Mouse (Mus musculus): ENCODE results near the gene Ppp2r3a. TPM values are rescaled to one million over a fixed set of nuclear protein-coding genes. Genes with fewer than 3 reads are reported as not detected.
A peak's percentile ranks its signal among the peaks of the same experiment; 100 is the strongest.

Ppp2r3a gene
- polyA plus RNA-seq, 1 experiment from 2014 or later, result 20.2 TPM

- no peaks in the 10 kb centered on the region for H3K36me3 ChIP-seq (ENCODE audit: control insufficient read depth, insufficient read depth, low read length)
- H3K4me3 ChIP-seq (ENCODE audit: low read depth, low read length), result no peak overlapping the region
- no peak overlapping the region for H3K4me2 ChIP-seq (replicated peaks; ENCODE audit: low read depth, low read length)
- no peak overlapping the region for H3K9ac ChIP-seq (replicated peaks; ENCODE audit: low read depth, low read length)
- H3K27me3 ChIP-seq (ENCODE audit: control insufficient read depth, insufficient read depth, low read length), result no peaks in the 10 kb centered on the region
- ATAC-seq (ENCODE audit: insufficient number of reproducible peaks, insufficient read depth, low FRiP score, low read depth), result no peak
- WGBS, result 98% methylated on average over 4 of the region's 4 CpGs
- H3K27ac ChIP-seq (ENCODE audit: low read length), result no peak overlapping the region
- H3K9me3 ChIP-seq (ENCODE audit: control insufficient read depth, low read depth, low read length), result peaks cover 9% of the 10 kb centered on the region; the same call in 1 of the 2 replicates
- no peaks in the 10 kb centered on the region for H3K4me1 ChIP-seq (ENCODE audit: control insufficient read depth, insufficient read depth, low read length)
Measured at GRCm38 (mm10) chr9:101095425-101095824, 156.2 kb downstream of the Ppp2r3a start.

GRCm38 (mm10) chr9:101083728-101084127 is 167.9 kb downstream of the Ppp2r3a start:
- no peak overlapping the region for H3K4me3 ChIP-seq (ENCODE audit: low read depth, low read length)
- H3K4me1 ChIP-seq (ENCODE audit: control insufficient read depth, insufficient read depth, low read length), result peaks cover 14% of the 10 kb centered on the region
- no peak overlapping the region for H3K9ac ChIP-seq (replicated peaks; ENCODE audit: low read depth, low read length)
- no peak overlapping the region for H3K27ac ChIP-seq (ENCODE audit: low read length)
- no peak overlapping the region for H3K4me2 ChIP-seq (replicated peaks; ENCODE audit: low read depth, low read length)
- peaks cover 2% of the 10 kb centered on the region for H3K36me3 ChIP-seq (ENCODE audit: control insufficient read depth, insufficient read depth, low read length)
- ATAC-seq (ENCODE audit: insufficient number of reproducible peaks, insufficient read depth, low FRiP score, low read depth), result no peak
- H3K9me3 ChIP-seq (ENCODE audit: control insufficient read depth, low read depth, low read length), result no peaks in the 10 kb centered on the region
- WGBS, result 93% methylated on average over 3 of the region's 3 CpGs
- H3K27me3 ChIP-seq (ENCODE audit: control insufficient read depth, insufficient read depth, low read length), result no peaks in the 10 kb centered on the region

DNA sequence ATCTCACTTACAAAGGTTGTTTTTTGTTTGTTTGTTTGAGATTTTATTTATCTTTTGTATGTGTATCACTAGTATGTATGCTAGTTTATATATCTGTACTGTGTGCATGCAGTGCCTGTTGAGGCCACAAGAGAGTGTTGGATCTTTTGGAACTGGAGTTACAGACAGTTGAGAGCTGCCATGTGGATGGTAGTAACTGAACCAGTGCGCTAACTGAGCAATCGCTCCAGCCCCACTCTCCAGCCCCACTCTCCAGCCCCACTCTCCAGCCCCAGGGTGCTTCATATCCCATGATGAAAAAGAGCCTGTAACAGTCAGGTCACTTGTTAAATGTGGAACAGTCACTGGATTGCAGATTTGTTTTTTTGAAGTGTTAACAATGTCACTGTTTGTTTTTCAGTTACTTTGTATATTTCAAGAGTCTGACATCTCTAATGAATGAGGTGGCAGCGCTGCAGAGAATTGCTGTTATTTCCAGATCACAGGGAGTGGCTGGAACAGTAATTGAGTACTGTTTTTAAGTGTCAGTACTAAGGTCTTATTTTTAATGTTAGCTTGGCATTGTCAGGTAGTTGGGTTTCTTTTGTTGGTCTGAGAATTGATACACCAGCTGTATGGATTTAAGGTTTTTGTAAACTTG is 171.4 kb downstream of the Ppp2r3a start:
- H3K9ac ChIP-seq (replicated peaks; ENCODE audit: low read depth, low read length), result no peak overlapping the region
- WGBS, result 39% methylated on average over 3 of the region's 3 CpGs

DNA sequence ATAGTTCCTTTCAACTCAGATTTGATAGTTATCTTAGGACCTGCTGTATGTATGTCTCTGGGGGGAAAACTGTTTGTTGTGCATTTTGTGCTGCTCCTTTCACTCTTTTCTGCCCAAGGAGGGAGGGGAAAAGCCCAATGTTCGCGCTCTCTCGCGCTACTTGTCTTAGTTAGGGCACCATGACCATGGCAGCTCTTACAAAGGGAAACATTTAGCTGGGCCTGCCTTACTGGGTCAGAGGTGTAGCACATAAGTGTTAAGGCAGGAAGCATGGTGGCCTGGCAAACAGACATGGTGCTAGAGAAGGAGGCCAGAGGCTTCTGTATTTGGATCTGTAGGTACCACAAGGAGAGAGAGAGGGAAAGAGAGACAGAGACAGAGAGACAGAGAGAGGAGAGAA is 173.0 kb downstream of the Ppp2r3a start:
- 77% methylated on average over 4 of the region's 4 CpGs for WGBS
- H3K27ac ChIP-seq (ENCODE audit: low read length), result no peak overlapping the region

More for the DNA sequence above, 171.4 kb downstream of the Ppp2r3a start:
- Histone ChIP-seq H3K9me3 (ENCODE audit: control insufficient read depth, low read depth, low read length) (no peaks in the 10 kb centered on the region), H3K4me1 (ENCODE audit: control insufficient read depth, insufficient read depth, low read length) (peaks cover 24% of the 10 kb centered on the region), H3K27ac (ENCODE audit: low read length) (no peak overlapping the region), H3K4me2 (replicated peaks; ENCODE audit: low read depth, low read length) (peak overlapping the region; percentile 31; the same call in 1 of the 2 replicates), H3K27me3 (ENCODE audit: control insufficient read depth, insufficient read depth, low read length) (no peaks in the 10 kb centered on the region), H3K4me3 (ENCODE audit: low read depth, low read length) (no peak overlapping the region), H3K36me3 (ENCODE audit: control insufficient read depth, insufficient read depth, low read length) (peaks cover 2% of the 10 kb centered on the region)
- ATAC-seq (ENCODE audit: insufficient number of reproducible peaks, insufficient read depth, low FRiP score, low read depth), result no peak

DNA sequence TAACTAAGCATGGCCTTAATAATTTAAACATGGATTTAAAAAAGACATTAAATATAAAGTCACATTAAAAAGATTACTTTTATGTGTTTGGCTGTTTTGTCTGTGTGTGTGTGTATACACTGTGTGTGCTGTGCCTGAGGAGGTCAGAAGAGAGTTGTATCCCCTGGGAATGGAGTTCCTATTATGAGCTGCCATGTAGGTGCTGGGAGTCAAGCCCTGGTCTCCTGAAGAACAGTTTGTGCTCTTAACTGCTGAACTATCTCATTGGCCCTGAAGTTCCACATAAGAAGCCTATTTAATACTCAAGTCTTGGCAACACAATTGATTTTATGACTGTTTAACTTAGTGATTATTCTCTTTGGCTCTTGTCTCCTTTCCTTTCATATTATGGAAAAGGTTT is 174.1 kb downstream of the Ppp2r3a start:
- no peak overlapping the region for H3K27ac ChIP-seq (ENCODE audit: low read length)
- no peak for ATAC-seq (ENCODE audit: insufficient number of reproducible peaks, insufficient read depth, low FRiP score, low read depth)
- no peaks in the 10 kb centered on the region; the same call in 1 of the 2 replicates for H3K36me3 ChIP-seq (ENCODE audit: control insufficient read depth, insufficient read depth, low read length)
- peak overlapping the region; percentile 75 for H3K4me3 ChIP-seq (ENCODE audit: low read depth, low read length)
- no peak overlapping the region for H3K9ac ChIP-seq (replicated peaks; ENCODE audit: low read depth, low read length)
- H3K9me3 ChIP-seq (ENCODE audit: control insufficient read depth, low read depth, low read length), result no peaks in the 10 kb centered on the region
- H3K27me3 ChIP-seq (ENCODE audit: control insufficient read depth, insufficient read depth, low read length), result no peaks in the 10 kb centered on the region
- peaks cover 24% of the 10 kb centered on the region for H3K4me1 ChIP-seq (ENCODE audit: control insufficient read depth, insufficient read depth, low read length)
- H3K4me2 ChIP-seq (replicated peaks; ENCODE audit: low read depth, low read length), result peak overlapping the region; percentile 88

More for the DNA sequence above, 173.0 kb downstream of the Ppp2r3a start:
- Histone ChIP-seq H3K4me3 (ENCODE audit: low read depth, low read length) (peak overlapping the region; percentile 18), H3K4me2 (replicated peaks; ENCODE audit: low read depth, low read length) (peak overlapping the region; percentile 31), H3K4me1 (ENCODE audit: control insufficient read depth, insufficient read depth, low read length) (peaks cover 24% of the 10 kb centered on the region), H3K9ac (replicated peaks; ENCODE audit: low read depth, low read length) (no peak overlapping the region), H3K9me3 (ENCODE audit: control insufficient read depth, low read depth, low read length) (no peaks in the 10 kb centered on the region), H3K36me3 (ENCODE audit: control insufficient read depth, insufficient read depth, low read length) (peaks cover 1% of the 10 kb centered on the region), H3K27me3 (ENCODE audit: control insufficient read depth, insufficient read depth, low read length) (no peaks in the 10 kb centered on the region)
- no peak for ATAC-seq (ENCODE audit: insufficient number of reproducible peaks, insufficient read depth, low FRiP score, low read depth)

- Histone ChIP-seq H3K27me3 (ENCODE audit: control insufficient read depth, insufficient read depth, low read length) (no peaks in the 10 kb centered on the region), H3K4me3 (ENCODE audit: low read depth, low read length) (peak overlapping the region; percentile 75), H3K4me1 (ENCODE audit: control insufficient read depth, insufficient read depth, low read length) (peaks cover 24% of the 10 kb centered on the region), H3K36me3 (ENCODE audit: control insufficient read depth, insufficient read depth, low read length) (no peaks in the 10 kb centered on the region; the same call in 1 of the 2 replicates), H3K9me3 (ENCODE audit: control insufficient read depth, low read depth, low read length) (no peaks in the 10 kb centered on the region), H3K27ac (ENCODE audit: low read length) (peak overlapping the region; percentile 23; the same call in 1 of the 2 replicates), H3K9ac (replicated peaks; ENCODE audit: low read depth, low read length) (peak overlapping the region; percentile 96), H3K4me2 (replicated peaks; ENCODE audit: low read depth, low read length) (peak overlapping the region; percentile 88)
- no peak for ATAC-seq (ENCODE audit: insufficient number of reproducible peaks, insufficient read depth, low FRiP score, low read depth)
- 1% methylated on average over 18 of the region's 18 CpGs for WGBS
Measured at GRCm38 (mm10) chr9:101076095-101076875, 175.3 kb downstream of the Ppp2r3a start.

GRCm38 (mm10) chr9:101075694-101076093 is 175.9 kb downstream of the Ppp2r3a start:
- no peak for ATAC-seq (ENCODE audit: insufficient number of reproducible peaks, insufficient read depth, low FRiP score, low read depth)
- under 1% methylated on average over 8 of the region's 8 CpGs for WGBS
- H3K9me3 ChIP-seq (ENCODE audit: control insufficient read depth, low read depth, low read length), result no peaks in the 10 kb centered on the region
- H3K4me3 ChIP-seq (ENCODE audit: low read depth, low read length), result peak overlapping the region; percentile 75
- H3K4me2 ChIP-seq (replicated peaks; ENCODE audit: low read depth, low read length), result peak overlapping the region; percentile 88
- no peaks in the 10 kb centered on the region; the same call in 1 of the 2 replicates for H3K36me3 ChIP-seq (ENCODE audit: control insufficient read depth, insufficient read depth, low read length)
- H3K27me3 ChIP-seq (ENCODE audit: control insufficient read depth, insufficient read depth, low read length), result no peaks in the 10 kb centered on the region
- peak overlapping the region; percentile 96 for H3K9ac ChIP-seq (replicated peaks; ENCODE audit: low read depth, low read length)
- peaks cover 24% of the 10 kb centered on the region for H3K4me1 ChIP-seq (ENCODE audit: control insufficient read depth, insufficient read depth, low read length)
- H3K27ac ChIP-seq (ENCODE audit: low read length), result no peak overlapping the region

GRCm38 (mm10) chr9:101075091-101075581 is 176.5 kb downstream of the Ppp2r3a start:
- no peaks in the 10 kb centered on the region; the same call in 1 of the 2 replicates for H3K36me3 ChIP-seq (ENCODE audit: control insufficient read depth, insufficient read depth, low read length)
- WGBS, result under 1% methylated on average over 25 of the region's 25 CpGs
- no peaks in the 10 kb centered on the region for H3K9me3 ChIP-seq (ENCODE audit: control insufficient read depth, low read depth, low read length)
- peaks cover 23% of the 10 kb centered on the region for H3K4me1 ChIP-seq (ENCODE audit: control insufficient read depth, insufficient read depth, low read length)
- peak overlapping the region; percentile 75 for H3K4me3 ChIP-seq (ENCODE audit: low read depth, low read length)
- peak overlapping the region; percentile 88 for H3K4me2 ChIP-seq (replicated peaks; ENCODE audit: low read depth, low read length)
- H3K9ac ChIP-seq (replicated peaks; ENCODE audit: low read depth, low read length), result peak overlapping the region; percentile 96
- H3K27me3 ChIP-seq (ENCODE audit: control insufficient read depth, insufficient read depth, low read length), result no peaks in the 10 kb centered on the region
- H3K27ac ChIP-seq (ENCODE audit: low read length), result peak overlapping the region; percentile 100
- ATAC-seq (ENCODE audit: insufficient number of reproducible peaks, insufficient read depth, low FRiP score, low read depth), result no peak

Measured in stomach, embryonic 14.5 days (tissue).